Mouse (Mus musculus) megakaryocyte progenitor cell, adult 5-6 weeks (primary cell): ENCODE measurements around the gene Gm10260. TPM values are rescaled to one million over a fixed set of nuclear protein-coding genes. Genes with fewer than 3 reads are reported as not detected.

Source experiments
- ATAC-seq: replicated peaks from 2 replicates; pipeline ENCODE4 v1.8.0; 2016; ENCODE audit warnings: mild to moderate bottlenecking, moderate TSS enrichment, inconsistent platforms; ENCODE audit not compliant: poor library complexity
- total RNA-seq, 2 experiments: library from RNA; stranded (forward) in 1 of 2; stranded (reverse) in 1 of 2; fragments of 157-497, 149-512 nt in 1 of 2; fragments of 200-1000 nt in 1 of 2; gene quantifications; 2 replicates each; pipeline versions ENCODE4 v1.2.3 to v1.2.4; 2015 to 2017

The Gm10260 gene
- total RNA-seq, 2 experiments from 2014 or later: 28.1 to 32.5 TPM

- no peak for ATAC-seq
These were observed 48.9 kb downstream of the Gm10260 start for GRCm38 (mm10) chr13:97711510-97711909.
